Mouse (Mus musculus): ENCODE measurements around the gene Cdh1. TPM values are rescaled to one million over a fixed set of nuclear protein-coding genes. Genes with fewer than 3 reads are reported as not detected.

The Cdh1 gene
- polyA plus RNA-seq, 1 experiment from 2014 or later: 11.5 TPM

DNA sequence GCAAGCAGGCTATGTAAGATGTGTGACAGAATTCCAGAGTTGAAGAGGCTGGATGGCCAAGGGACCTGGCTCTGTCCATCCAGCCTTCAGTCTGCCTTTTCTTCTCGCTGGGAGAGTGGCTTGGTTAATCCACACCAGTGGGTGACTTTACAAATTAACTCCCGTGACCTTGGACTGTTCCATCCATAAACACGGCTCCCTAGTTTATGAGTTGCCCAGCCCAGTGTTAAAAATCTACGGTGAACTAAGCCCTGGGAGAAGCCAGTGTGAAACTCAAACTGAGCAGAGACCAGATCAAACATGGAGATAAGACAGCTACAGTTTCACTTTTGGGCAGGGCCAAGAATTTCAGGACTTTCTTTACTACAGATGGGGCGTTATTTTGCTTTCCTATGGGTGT lies 19.9 kb downstream of the Cdh1 start:
- H3K9ac ChIP-seq (ENCODE audit: low read length): no peak overlapping the region

DNA sequence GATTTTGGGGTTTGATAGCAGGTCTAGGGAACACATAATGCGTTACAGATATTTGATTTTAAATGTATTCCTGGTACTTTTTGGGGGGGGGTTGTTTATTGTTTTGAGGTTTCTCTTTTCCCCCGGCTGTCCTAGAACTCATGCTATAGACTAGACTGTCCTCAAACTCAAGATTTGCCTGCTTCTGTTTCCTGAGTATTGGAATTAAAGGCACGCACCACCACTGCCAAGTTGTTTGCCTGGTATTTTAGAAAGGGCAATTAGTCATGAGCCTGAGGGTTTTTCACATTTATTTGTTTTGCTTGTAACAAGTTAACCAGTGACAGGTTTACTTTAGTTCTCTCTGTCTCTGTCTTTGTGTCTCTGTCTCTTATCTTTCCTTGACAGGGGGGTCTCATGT lies 20.3 kb downstream of the Cdh1 start:
- DNase-seq (ENCODE audit: low spot score) (no peak), ATAC-seq (ENCODE audit: insufficient number of reproducible peaks, low FRiP score, low TSS enrichment, low read depth) (no peak)
- Histone ChIP-seq H3K4me1 (ENCODE audit: control insufficient read depth, insufficient read depth, low read length) (peaks cover 8% of the 10 kb centered on the region; the same call in 1 of the 2 replicates), H3K4me3 (ENCODE audit: low read depth, low read length) (no peak overlapping the region), H3K27me3 (ENCODE audit: control insufficient read depth, insufficient read depth, low read length) (no peaks in the 10 kb centered on the region), H3K9me3 (ENCODE audit: control insufficient read depth, low read length) (no peaks in the 10 kb centered on the region), H3K4me2 (ENCODE audit: low read depth, severe bottlenecking) (no peak overlapping the region), H3K27ac (replicated peaks; ENCODE audit: low read depth, low read length) (no peak overlapping the region), H3K36me3 (ENCODE audit: control insufficient read depth, insufficient read depth, low read length) (no peaks in the 10 kb centered on the region), H3K9ac (ENCODE audit: low read length) (no peak overlapping the region)
- 91% methylated on average over 3 of the region's 3 CpGs for WGBS

More for the DNA sequence above, 19.9 kb downstream of the Cdh1 start:
- H3K4me2 ChIP-seq (ENCODE audit: low read depth, severe bottlenecking): no peak overlapping the region
- H3K27ac ChIP-seq (replicated peaks; ENCODE audit: low read depth, low read length): no peak overlapping the region
- WGBS: 44% methylated on average over 5 of the region's 5 CpGs
- no peak overlapping the region for H3K4me3 ChIP-seq (ENCODE audit: low read depth, low read length)
- H3K27me3 ChIP-seq (ENCODE audit: control insufficient read depth, insufficient read depth, low read length): no peaks in the 10 kb centered on the region
- ATAC-seq (ENCODE audit: insufficient number of reproducible peaks, low FRiP score, low TSS enrichment, low read depth) (no peak), DNase-seq (ENCODE audit: low spot score) (no peak)
- H3K9me3 ChIP-seq (ENCODE audit: control insufficient read depth, low read length): no peaks in the 10 kb centered on the region
- H3K4me1 ChIP-seq (ENCODE audit: control insufficient read depth, insufficient read depth, low read length): peaks cover 8% of the 10 kb centered on the region; the same call in 1 of the 2 replicates
- H3K36me3 ChIP-seq (ENCODE audit: control insufficient read depth, insufficient read depth, low read length): no peaks in the 10 kb centered on the region

DNA sequence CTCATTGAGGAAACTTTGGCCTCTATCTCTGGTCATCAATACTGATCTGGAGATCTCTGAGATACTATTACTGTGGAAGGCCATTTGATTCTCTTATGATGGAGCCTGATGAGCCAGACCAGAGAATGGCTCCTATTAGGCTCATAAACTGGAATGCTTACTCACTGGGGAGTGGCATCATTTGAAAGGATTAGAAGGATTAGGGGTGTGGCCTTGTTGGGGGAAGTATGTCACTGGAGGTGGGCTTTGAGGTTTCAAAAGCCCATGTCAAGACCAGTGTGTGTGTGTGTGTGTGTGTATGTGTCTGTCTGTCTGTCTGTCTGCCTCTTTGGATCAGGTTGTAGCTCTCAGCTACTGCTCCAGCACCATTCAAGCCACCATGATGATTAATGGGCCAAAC lies 20.8 kb downstream of the Cdh1 start:
- H3K36me3 ChIP-seq (ENCODE audit: control insufficient read depth, insufficient read depth, low read length): no peaks in the 10 kb centered on the region
- peaks cover 8% of the 10 kb centered on the region; the same call in 1 of the 2 replicates for H3K4me1 ChIP-seq (ENCODE audit: control insufficient read depth, insufficient read depth, low read length)
- DNase-seq (ENCODE audit: low spot score) (no peak), ATAC-seq (ENCODE audit: insufficient number of reproducible peaks, low FRiP score, low TSS enrichment, low read depth) (no peak)
- no peak overlapping the region for H3K9ac ChIP-seq (ENCODE audit: low read length)
- H3K9me3 ChIP-seq (ENCODE audit: control insufficient read depth, low read length): no peaks in the 10 kb centered on the region
- H3K4me3 ChIP-seq (ENCODE audit: low read depth, low read length): no peak overlapping the region
- no peaks in the 10 kb centered on the region for H3K27me3 ChIP-seq (ENCODE audit: control insufficient read depth, insufficient read depth, low read length)
- H3K4me2 ChIP-seq (ENCODE audit: low read depth, severe bottlenecking): no peak overlapping the region
- H3K27ac ChIP-seq (replicated peaks; ENCODE audit: low read depth, low read length): no peak overlapping the region

DNA sequence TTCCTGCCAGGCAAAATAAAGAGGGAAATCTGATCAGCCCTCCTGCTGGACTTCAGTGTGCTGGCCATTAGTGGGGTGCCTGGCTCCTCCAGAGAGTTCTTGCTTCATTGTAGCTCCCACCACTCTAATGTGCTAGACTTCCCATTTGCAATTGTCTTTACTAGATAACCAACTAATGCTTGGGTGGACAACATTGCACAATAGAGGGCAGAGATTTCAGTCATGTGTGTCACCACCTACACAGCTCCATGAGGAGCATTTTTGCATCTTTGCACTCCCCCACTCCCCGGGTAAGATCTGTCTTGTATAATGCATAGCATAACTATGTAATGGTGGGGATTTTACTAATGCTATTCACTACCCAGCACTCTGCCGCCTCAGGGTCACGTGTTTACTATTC lies 21.6 kb downstream of the Cdh1 start:
- Histone ChIP-seq H3K4me2 (ENCODE audit: low read depth, severe bottlenecking) (no peak overlapping the region), H3K27ac (replicated peaks; ENCODE audit: low read depth, low read length) (no peak overlapping the region), H3K36me3 (ENCODE audit: control insufficient read depth, insufficient read depth, low read length) (no peaks in the 10 kb centered on the region), H3K4me1 (ENCODE audit: control insufficient read depth, insufficient read depth, low read length) (0 out of 2 replicates have a peak, but pooled peaks cover 4% of the 10 kb centered on the region), H3K9me3 (ENCODE audit: control insufficient read depth, low read length) (no peaks in the 10 kb centered on the region), H3K9ac (ENCODE audit: low read length) (no peak overlapping the region), H3K27me3 (ENCODE audit: control insufficient read depth, insufficient read depth, low read length) (no peaks in the 10 kb centered on the region), H3K4me3 (ENCODE audit: low read depth, low read length) (no peak overlapping the region)
- 86% methylated on average over 3 of the region's 3 CpGs for WGBS
- ATAC-seq (ENCODE audit: insufficient number of reproducible peaks, low FRiP score, low TSS enrichment, low read depth) (no peak), DNase-seq (ENCODE audit: low spot score) (no peak)

DNA sequence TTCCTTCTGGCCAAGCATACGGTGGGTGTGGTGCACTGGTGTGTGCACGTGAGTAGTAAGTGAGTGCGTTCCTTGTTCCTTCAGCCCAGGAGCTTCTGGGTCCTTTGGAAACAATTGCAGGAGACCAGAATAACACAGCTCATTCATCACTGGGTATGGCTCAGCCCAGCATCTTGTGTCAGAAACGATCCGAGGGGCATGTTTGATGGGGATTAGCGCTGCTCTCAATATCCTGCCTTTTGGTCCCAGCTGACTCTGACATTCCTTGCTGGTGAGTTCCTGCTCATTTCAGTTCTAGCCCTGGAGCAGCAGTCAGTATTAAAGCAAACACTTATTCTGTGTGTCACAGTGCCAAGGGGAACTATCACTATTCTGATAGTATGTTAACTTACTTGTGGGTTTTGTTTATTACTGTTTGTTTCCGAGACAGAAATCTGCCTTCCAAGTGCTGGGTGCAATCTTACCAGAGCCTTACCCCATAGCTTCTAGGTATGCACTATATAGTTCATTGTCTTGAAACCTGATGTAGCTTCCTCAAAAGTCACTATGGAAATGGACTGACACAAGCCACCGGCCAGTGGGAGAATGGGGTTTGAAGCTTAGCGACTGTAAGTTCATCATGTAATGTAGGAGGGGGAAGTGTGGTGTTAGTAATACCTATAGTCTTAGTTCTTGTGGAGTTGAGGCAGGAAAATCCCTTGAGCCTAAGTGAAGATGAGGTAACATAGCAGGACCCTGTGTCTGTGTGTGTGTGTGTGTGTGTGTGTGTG lies 23.1 kb downstream of the Cdh1 start:
- 80% methylated on average over 9 of the region's 9 CpGs for WGBS
- ATAC-seq (ENCODE audit: insufficient number of reproducible peaks, low FRiP score, low TSS enrichment, low read depth): no peak
- H3K36me3 ChIP-seq (ENCODE audit: control insufficient read depth, insufficient read depth, low read length): no peaks in the 10 kb centered on the region
- H3K4me2 ChIP-seq (ENCODE audit: low read depth, severe bottlenecking): no peak overlapping the region
- H3K9me3 ChIP-seq (ENCODE audit: control insufficient read depth, low read length): no peaks in the 10 kb centered on the region
- H3K4me3 ChIP-seq (ENCODE audit: low read depth, low read length): no peak overlapping the region
- no peaks in the 10 kb centered on the region for H3K27me3 ChIP-seq (ENCODE audit: control insufficient read depth, insufficient read depth, low read length)
- H3K27ac ChIP-seq (replicated peaks; ENCODE audit: low read depth, low read length): no peak overlapping the region
- 0 out of 2 replicates have a peak, but pooled peaks cover 4% of the 10 kb centered on the region for H3K4me1 ChIP-seq (ENCODE audit: control insufficient read depth, insufficient read depth, low read length)
- no peak overlapping the region for H3K9ac ChIP-seq (ENCODE audit: low read length)
- no peak for DNase-seq (ENCODE audit: low spot score)

DNA sequence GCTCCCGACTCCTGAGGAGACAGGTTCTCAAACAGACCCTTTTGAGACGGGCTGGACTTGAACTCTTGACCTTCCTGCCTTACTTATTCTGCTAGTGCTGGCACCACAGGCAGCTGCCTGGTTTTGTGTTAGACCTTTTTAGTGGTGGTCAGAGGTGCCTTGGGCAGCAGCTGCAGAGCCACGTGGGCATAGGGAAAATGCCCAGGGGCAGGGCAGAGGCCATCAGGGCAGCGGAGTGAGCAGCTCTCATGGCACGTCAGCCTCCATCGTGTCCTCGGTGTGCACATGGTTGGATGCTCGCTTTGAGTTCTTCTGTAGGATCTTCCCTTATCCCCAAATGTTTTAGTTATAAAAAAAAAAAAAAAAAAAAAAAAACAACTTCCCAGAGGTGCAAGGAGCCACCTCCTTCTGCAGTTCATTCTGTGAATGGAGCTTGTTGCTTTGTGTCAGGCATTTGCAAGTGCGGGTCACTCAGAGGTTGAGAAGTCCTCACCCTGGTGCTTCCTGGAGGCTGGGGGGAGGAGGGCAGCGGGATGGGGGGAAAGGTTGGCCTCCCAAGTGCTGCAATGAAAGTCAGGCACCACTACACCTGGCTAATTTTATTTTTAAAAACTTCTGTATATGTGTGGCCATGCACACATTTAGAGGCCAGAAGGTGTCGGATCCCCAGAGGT lies 25.3 kb downstream of the Cdh1 start:
- H3K9ac ChIP-seq (ENCODE audit: low read length): no peak overlapping the region
- ATAC-seq (ENCODE audit: insufficient number of reproducible peaks, low FRiP score, low TSS enrichment, low read depth) (no peak), DNase-seq (ENCODE audit: low spot score) (no peak)
- H3K27me3 ChIP-seq (ENCODE audit: control insufficient read depth, insufficient read depth, low read length): no peaks in the 10 kb centered on the region
- no peak overlapping the region for H3K4me3 ChIP-seq (ENCODE audit: low read depth, low read length)
- no peak overlapping the region for H3K4me2 ChIP-seq (ENCODE audit: low read depth, severe bottlenecking)
- H3K4me1 ChIP-seq (ENCODE audit: control insufficient read depth, insufficient read depth, low read length): no peaks in the 10 kb centered on the region
- WGBS: 83% methylated on average over 11 of the region's 11 CpGs
- no peaks in the 10 kb centered on the region for H3K36me3 ChIP-seq (ENCODE audit: control insufficient read depth, insufficient read depth, low read length)
- no peaks in the 10 kb centered on the region for H3K9me3 ChIP-seq (ENCODE audit: control insufficient read depth, low read length)
- no peak overlapping the region for H3K27ac ChIP-seq (replicated peaks; ENCODE audit: low read depth, low read length)

DNA sequence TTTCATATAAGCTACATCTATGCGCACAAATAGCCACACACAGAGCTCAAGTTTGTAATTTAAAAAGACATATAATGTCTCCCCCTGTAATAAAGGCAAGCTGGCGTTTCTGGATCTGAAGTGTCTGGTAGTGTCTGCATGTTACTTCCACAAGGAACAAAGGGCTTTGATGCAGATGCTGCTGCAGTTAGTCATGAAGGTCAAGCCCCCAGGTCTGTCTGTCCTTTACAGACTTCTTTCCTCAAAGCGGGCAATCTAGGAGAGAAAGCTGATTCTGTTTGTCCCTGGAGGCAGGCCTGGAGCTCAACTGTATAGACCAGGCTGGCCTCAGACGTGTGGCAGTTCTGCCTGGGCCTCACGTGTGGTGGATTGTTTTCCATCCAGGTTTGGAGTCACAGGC lies 26.3 kb downstream of the Cdh1 start:
- ATAC-seq (ENCODE audit: insufficient number of reproducible peaks, low FRiP score, low TSS enrichment, low read depth) (no peak), DNase-seq (ENCODE audit: low spot score) (no peak)
- no peaks in the 10 kb centered on the region for H3K36me3 ChIP-seq (ENCODE audit: control insufficient read depth, insufficient read depth, low read length)
- no peak overlapping the region for H3K4me2 ChIP-seq (ENCODE audit: low read depth, severe bottlenecking)
- no peaks in the 10 kb centered on the region for H3K4me1 ChIP-seq (ENCODE audit: control insufficient read depth, insufficient read depth, low read length)
- WGBS: 61% methylated on average over 5 of the region's 5 CpGs
- no peak overlapping the region for H3K4me3 ChIP-seq (ENCODE audit: low read depth, low read length)
- H3K27ac ChIP-seq (replicated peaks; ENCODE audit: low read depth, low read length): no peak overlapping the region
- H3K9me3 ChIP-seq (ENCODE audit: control insufficient read depth, low read length): no peaks in the 10 kb centered on the region
- H3K9ac ChIP-seq (ENCODE audit: low read length): no peak overlapping the region
- H3K27me3 ChIP-seq (ENCODE audit: control insufficient read depth, insufficient read depth, low read length): no peaks in the 10 kb centered on the region

DNA sequence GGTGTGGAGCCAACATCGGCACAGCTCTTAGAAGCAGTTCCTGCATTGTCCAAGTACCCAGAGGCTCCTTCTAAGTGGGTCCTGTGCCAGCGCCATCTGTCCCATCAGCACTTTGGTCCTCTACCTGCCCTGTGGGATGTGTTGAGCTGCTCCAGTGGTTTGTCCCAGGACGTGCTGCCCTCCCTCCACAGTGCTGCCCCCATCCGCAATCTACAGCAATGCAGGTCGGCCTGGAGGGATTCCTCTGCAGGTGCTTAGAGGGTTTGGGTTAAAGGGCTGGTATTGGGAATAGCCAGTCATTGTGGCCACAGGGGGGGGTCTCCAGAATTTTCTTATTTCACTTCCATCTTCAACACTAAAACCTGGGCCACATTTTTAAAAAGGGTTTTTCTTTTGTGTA lies 28.8 kb downstream of the Cdh1 start:
- WGBS: 56% methylated on average over 5 of the region's 5 CpGs
- no peak overlapping the region for H3K9ac ChIP-seq (ENCODE audit: low read length)

More for the DNA sequence above, 28.8 kb downstream of the Cdh1 start:
- DNase-seq (ENCODE audit: low spot score): no peak
- Histone ChIP-seq H3K4me3 (ENCODE audit: low read depth, low read length) (no peak overlapping the region), H3K9me3 (ENCODE audit: control insufficient read depth, low read length) (no peaks in the 10 kb centered on the region), H3K27me3 (ENCODE audit: control insufficient read depth, insufficient read depth, low read length) (no peaks in the 10 kb centered on the region), H3K4me1 (ENCODE audit: control insufficient read depth, insufficient read depth, low read length) (no peaks in the 10 kb centered on the region), H3K36me3 (ENCODE audit: control insufficient read depth, insufficient read depth, low read length) (no peaks in the 10 kb centered on the region), H3K4me2 (ENCODE audit: low read depth, severe bottlenecking) (no peak overlapping the region), H3K27ac (replicated peaks; ENCODE audit: low read depth, low read length) (no peak overlapping the region)
- ATAC-seq (ENCODE audit: insufficient number of reproducible peaks, low FRiP score, low TSS enrichment, low read depth): no peak
